Mouse (Mus musculus): ENCODE data around the gene Txnip. TPM values are rescaled to one million over a fixed set of nuclear protein-coding genes. Genes with fewer than 3 reads are reported as not detected.

The Txnip gene
- total RNA-seq, 1 experiment = 128 TPM

- Histone ChIP-seq H3K27ac (ENCODE audit: insufficient read depth, low read depth, low read length, poor library complexity, severe bottlenecking) (no peak within 1 kb of the TSS), H3K9me3 (ENCODE audit: control insufficient read depth, insufficient read depth, low read depth, low read length) (no peaks in the 10 kb centered on the region), H3K4me3 (ENCODE audit: insufficient read depth in 1 of 2, low read depth in 1 of 2, low read length in 2 of 2, poor library complexity in 1 of 2, severe bottlenecking in 1 of 2) (no peak within 1 kb of the TSS), H3K36me3 (ENCODE audit: control insufficient read depth, insufficient read depth, low read length, poor library complexity, severe bottlenecking) (no peaks in the 10 kb centered on the region), H3K9ac (ENCODE audit: insufficient read depth, low read depth, low read length, poor library complexity, severe bottlenecking) (no peak within 1 kb of the TSS), H3K4me1 (ENCODE audit: control insufficient read depth in 2 of 2, insufficient read depth in 2 of 2, low read length in 2 of 2, poor library complexity in 1 of 2) (peaks cover 0 to 17% of the 10 kb centered on the region in 2 experiments; a peak in 3 of 4 replicates)
- DNase-seq (ENCODE audit: low read depth, low spot score) = no peak
- TF ChIP-seq CHD2 (IDR thresholded peaks at IDR 0.05; ENCODE audit: low read depth, low read length) (no peak), MAFK (IDR thresholded peaks at IDR 0.05; ENCODE audit: insufficient read depth, low read depth, low read length) (no peak), ZC3H11A (IDR thresholded peaks at IDR 0.05; ENCODE audit: borderline replicate concordance, low read depth, low read length) (no peak)
- in situ Hi-C loops (cut with MboI; ENCODE audit: low sequenced_read_pairs in 2 of 2, unreplicated experiment in 2 of 2) = no loop called here
Measured at GRCm38 (mm10) chr3:96524914-96525313, 32.8 kb upstream of the Txnip start, which contains the start of gene Hfe2. TSS of gene Hfe2 (plus strand) at chr3:96525172.

DNA sequence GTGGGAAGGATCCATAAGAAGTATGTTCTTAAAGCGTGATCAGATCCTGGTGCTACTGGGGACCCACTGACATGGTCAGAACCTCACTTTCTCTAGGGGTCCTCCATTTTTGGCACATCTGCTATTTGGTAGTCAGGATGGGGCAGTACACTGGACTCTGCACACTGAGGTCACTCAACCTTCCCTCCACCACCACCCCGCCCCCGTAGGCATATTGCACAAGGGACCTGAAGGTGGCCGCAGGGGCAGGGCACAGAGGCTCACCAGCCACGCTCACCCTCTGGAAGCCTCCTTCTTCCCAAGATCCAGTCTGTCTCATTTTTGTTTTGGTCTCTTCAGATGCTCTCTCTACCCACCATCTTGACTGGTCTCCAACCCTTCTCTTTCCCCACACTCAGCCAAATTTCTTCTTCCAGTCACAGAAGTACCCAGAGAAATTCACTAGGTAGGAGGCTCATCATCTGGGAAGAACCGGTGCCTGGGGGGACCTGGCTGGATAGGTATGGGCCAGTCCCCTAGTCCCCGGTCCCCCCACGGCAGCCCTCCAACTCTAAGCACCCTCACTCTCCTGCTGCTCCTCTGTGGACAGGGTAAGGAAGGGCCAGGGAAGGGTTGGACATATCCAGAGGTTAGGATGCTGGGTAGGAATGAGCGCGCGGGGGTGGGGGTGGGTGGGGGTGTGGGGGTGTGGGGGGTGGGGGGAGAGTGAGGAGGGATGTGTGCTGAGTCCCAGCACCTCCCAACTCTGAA is 31.6 kb upstream of the Txnip start:
- peaks cover 0 to 9% of the 10 kb centered on the region in 2 experiments; a peak in 1 of 4 replicates for H3K4me1 ChIP-seq (ENCODE audit: control insufficient read depth in 2 of 2, insufficient read depth in 2 of 2, low read length in 2 of 2, poor library complexity in 1 of 2)
- H3K9ac ChIP-seq (ENCODE audit: insufficient read depth, low read depth, low read length, poor library complexity, severe bottlenecking) = no peak overlapping the region
- no peaks in the 10 kb centered on the region for H3K9me3 ChIP-seq (ENCODE audit: control insufficient read depth, insufficient read depth, low read depth, low read length)
- no peak overlapping the region for H3K27ac ChIP-seq (ENCODE audit: insufficient read depth, low read depth, low read length, poor library complexity, severe bottlenecking)
- TF ChIP-seq ZC3H11A (IDR thresholded peaks at IDR 0.05; ENCODE audit: borderline replicate concordance, low read depth, low read length) = no peak
- no peak for TF ChIP-seq CHD2 (IDR thresholded peaks at IDR 0.05; ENCODE audit: low read depth, low read length)
- TF ChIP-seq MAFK (IDR thresholded peaks at IDR 0.05; ENCODE audit: insufficient read depth, low read depth, low read length) = no peak
- TF ChIP-seq HCFC1 (IDR thresholded peaks at IDR 0.05; ENCODE audit: borderline replicate concordance, insufficient read depth, low read length) = no peak
- peak overlapping the region; percentile 65 to 73; a peak in 2 of 4 replicates for H3K4me3 ChIP-seq (ENCODE audit: insufficient read depth in 1 of 2, low read depth in 1 of 2, low read length in 2 of 2, poor library complexity in 1 of 2, severe bottlenecking in 1 of 2)
- DNase-seq (ENCODE audit: low read depth, low spot score) = no peak
- in situ Hi-C loops (cut with MboI; ENCODE audit: low sequenced_read_pairs in 2 of 2, unreplicated experiment in 2 of 2) = no loop called here
- no peaks in the 10 kb centered on the region for H3K36me3 ChIP-seq (ENCODE audit: control insufficient read depth, insufficient read depth, low read length, poor library complexity, severe bottlenecking)

DNA sequence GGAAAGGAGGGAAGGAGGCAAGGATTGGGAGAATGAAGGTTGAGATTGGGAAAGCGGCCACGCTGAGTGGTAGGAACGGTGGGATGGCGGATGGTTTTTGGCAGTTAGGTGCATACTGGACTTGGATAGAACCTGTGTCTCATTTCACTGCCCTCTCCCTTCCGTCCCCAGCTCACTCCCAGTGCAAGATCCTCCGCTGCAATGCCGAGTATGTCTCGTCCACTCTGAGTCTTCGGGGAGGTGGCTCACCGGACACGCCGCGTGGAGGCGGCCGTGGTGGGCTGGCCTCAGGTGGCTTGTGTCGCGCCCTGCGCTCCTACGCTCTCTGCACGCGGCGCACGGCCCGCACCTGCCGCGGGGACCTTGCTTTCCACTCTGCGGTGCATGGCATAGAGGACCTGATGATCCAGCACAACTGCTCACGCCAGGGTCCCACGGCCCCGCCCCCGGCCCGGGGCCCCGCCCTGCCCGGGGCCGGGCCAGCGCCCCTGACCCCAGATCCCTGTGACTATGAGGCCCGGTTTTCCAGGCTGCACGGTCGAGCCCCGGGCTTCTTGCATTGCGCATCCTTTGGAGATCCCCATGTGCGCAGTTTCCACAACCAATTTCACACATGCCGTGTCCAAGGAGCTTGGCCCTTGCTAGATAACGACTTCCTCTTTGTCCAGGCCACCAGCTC is 30.8 kb upstream of the Txnip start:
- TF ChIP-seq ZC3H11A (IDR thresholded peaks at IDR 0.05; ENCODE audit: borderline replicate concordance, low read depth, low read length) = no peak
- peak overlapping the region; percentile 65 to 73 for H3K4me3 ChIP-seq (ENCODE audit: insufficient read depth in 1 of 2, low read depth in 1 of 2, low read length in 2 of 2, poor library complexity in 1 of 2, severe bottlenecking in 1 of 2)
- no peaks in the 10 kb centered on the region for H3K36me3 ChIP-seq (ENCODE audit: control insufficient read depth, insufficient read depth, low read length, poor library complexity, severe bottlenecking)
- H3K9me3 ChIP-seq (ENCODE audit: control insufficient read depth, insufficient read depth, low read depth, low read length) = no peaks in the 10 kb centered on the region
- DNase-seq (ENCODE audit: low read depth, low spot score) = no peak
- H3K4me1 ChIP-seq (ENCODE audit: control insufficient read depth in 2 of 2, insufficient read depth in 2 of 2, low read length in 2 of 2, poor library complexity in 1 of 2) = peaks cover 0 to 9% of the 10 kb centered on the region in 2 experiments; a peak in 1 of 4 replicates
- in situ Hi-C loops (cut with MboI; ENCODE audit: low sequenced_read_pairs in 2 of 2, unreplicated experiment in 2 of 2) = no loop called here
- H3K9ac ChIP-seq (ENCODE audit: insufficient read depth, low read depth, low read length, poor library complexity, severe bottlenecking) = peak overlapping the region; percentile 63
- H3K27ac ChIP-seq (ENCODE audit: insufficient read depth, low read depth, low read length, poor library complexity, severe bottlenecking) = no peak overlapping the region

GRCm38 (mm10) chr3:96528506-96528905 is 29.3 kb upstream of the Txnip start:
- TF ChIP-seq HCFC1 (IDR thresholded peaks at IDR 0.05; ENCODE audit: borderline replicate concordance, insufficient read depth, low read length) = no peak
- TF ChIP-seq MAFK (IDR thresholded peaks at IDR 0.05; ENCODE audit: insufficient read depth, low read depth, low read length) = no peak
- no peak for TF ChIP-seq ZNF384 (IDR thresholded peaks at IDR 0.05; ENCODE audit: low read depth, low read length)
- no peak for TF ChIP-seq ZC3H11A (IDR thresholded peaks at IDR 0.05; ENCODE audit: borderline replicate concordance, low read depth, low read length)
- no peak for TF ChIP-seq CHD2 (IDR thresholded peaks at IDR 0.05; ENCODE audit: low read depth, low read length)

More at GRCm38 (mm10) chr3:96528506-96528905, 29.3 kb upstream of the Txnip start:
- Histone ChIP-seq H3K4me1 (ENCODE audit: control insufficient read depth in 2 of 2, insufficient read depth in 2 of 2, low read length in 2 of 2, poor library complexity in 1 of 2) (peaks cover 0 to 9% of the 10 kb centered on the region in 2 experiments; a peak in 1 of 4 replicates), H3K9ac (ENCODE audit: insufficient read depth, low read depth, low read length, poor library complexity, severe bottlenecking) (no peak overlapping the region), H3K36me3 (ENCODE audit: control insufficient read depth, insufficient read depth, low read length, poor library complexity, severe bottlenecking) (no peaks in the 10 kb centered on the region), H3K27ac (ENCODE audit: insufficient read depth, low read depth, low read length, poor library complexity, severe bottlenecking) (no peak overlapping the region), H3K9me3 (ENCODE audit: control insufficient read depth, insufficient read depth, low read depth, low read length) (no peaks in the 10 kb centered on the region), H3K4me3 (ENCODE audit: insufficient read depth in 1 of 2, low read depth in 1 of 2, low read length in 2 of 2, poor library complexity in 1 of 2, severe bottlenecking in 1 of 2) (no peak overlapping the region)
- DNase-seq (ENCODE audit: low read depth, low spot score) = no peak
- in situ Hi-C loops (cut with MboI; ENCODE audit: low sequenced_read_pairs in 2 of 2, unreplicated experiment in 2 of 2) = no loop called here

All from ES-E14 (cell line).